Mouse (Mus musculus) adrenal gland, adult 2 months (tissue): ENCODE measurements around the gene Tnf. TPM values are rescaled to one million over a fixed set of nuclear protein-coding genes. Genes with fewer than 3 reads are reported as not detected.
"Not testable (repeated sequence)": the region's sequence is repeated elsewhere in the genome, so short reads cannot be mapped to it uniquely, and the experiment has no call there.

Experiments used
- DNase-seq: peaks from one replicate; pipeline ENCODE4 v3.0.0; 2021
- polyA plus RNA-seq: library from polyadenylated mRNA; depleted of rRNA; stranded (reverse); fragments of >200 nt; gene quantifications from 2 replicates; pipeline ENCODE4 v1.2.3, GENCODE M21; 2012
- total RNA-seq, 2 experiments: library from RNA; stranded (reverse); gene quantifications; 2 replicates each; pipeline ENCODE4 v1.2.3; 2021

Tnf gene
- total and polyA plus RNA-seq, 3 experiments: 0.35 to 0.62 (median 0.52) TPM

DNA sequence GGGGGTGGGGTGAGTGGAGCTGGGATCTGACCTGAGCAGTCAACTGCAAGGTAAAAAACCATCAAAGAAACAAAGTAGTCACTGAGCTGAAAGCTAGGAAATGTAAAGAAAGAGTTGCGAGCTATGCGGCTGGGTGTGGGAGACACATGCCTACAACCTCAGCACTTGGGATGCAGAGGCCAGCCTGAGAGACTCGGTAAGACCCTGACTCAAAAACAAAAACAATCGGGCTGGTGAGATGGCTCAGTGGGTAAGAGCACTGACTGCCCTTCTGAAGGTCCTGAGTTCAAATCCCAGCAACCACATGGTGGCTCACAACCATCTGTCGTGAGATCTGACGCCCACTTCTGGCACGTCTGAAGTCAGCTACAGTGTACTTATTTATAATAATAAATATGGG lies 32.3 kb upstream of the Tnf start:
- DNase-seq: not testable (repeated sequence)

DNA sequence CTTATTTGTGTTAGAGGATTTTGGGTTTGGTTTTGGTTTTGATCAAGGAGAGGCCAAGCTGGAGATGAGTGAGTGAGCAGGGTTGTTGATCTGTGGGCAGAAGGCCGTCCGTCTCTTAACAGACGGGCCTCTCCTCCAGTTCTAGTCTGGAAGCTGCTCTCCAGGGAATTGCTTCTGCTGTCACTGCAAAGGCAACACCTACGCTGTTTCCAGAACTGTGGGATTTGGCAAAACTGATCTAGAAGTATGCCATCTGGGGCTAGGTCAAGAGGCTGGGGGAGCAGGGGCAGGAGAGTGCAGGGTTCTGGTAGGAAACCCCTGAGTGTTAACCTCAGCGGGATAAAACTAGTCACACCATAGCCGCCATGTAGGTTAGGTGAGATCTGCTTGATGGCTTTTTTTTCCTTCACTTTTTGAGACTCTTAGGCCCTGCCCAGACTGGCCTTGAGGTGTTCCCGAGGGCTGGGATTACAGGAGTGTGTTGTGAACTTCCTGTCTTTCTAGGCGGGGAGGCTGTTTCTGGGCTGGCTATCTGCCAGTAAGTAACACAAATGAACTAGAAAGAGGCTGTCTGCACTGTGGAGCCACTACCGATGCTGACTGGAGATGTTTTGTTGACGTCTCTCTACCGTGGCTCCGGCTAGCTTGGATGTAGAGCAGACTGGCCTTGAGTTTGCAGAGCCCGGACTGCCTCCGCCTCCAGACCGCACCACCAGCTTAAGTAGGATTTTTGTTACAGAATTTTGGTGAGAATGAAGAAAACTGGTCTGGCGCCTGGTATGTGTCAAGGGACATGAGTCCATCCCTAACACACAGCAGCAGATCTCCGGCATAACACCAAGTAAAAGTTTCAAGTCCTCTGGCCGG lies 31.5 kb upstream of the Tnf start, which contains the start of gene Atp6v1g2:
Gene Atp6v1g2, plus strand, starts transcription at position 547 of the 867 bp plus-strand sequence.
- DNase-seq: peak; percentile 58

DNA sequence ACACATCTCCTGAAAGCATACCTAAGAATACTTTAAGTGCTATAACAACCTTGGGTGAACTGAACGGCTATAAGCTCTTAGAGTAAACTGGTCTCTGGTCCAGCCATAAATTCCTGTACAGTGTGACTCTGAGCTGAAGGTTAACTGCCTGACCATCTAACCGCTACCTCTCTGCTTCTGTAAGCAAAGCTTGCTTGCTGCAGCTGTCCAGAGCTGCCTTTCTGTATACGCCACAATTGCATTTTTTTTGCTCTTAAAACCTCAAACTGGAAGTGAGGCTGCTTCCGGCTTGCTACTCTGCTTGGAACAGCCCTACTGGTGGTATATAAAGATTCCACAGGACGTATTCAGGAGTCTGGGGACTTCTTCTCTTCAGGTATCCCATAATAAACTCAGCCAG lies 30.9 kb upstream of the Tnf start:
- DNase-seq: no peak

DNA sequence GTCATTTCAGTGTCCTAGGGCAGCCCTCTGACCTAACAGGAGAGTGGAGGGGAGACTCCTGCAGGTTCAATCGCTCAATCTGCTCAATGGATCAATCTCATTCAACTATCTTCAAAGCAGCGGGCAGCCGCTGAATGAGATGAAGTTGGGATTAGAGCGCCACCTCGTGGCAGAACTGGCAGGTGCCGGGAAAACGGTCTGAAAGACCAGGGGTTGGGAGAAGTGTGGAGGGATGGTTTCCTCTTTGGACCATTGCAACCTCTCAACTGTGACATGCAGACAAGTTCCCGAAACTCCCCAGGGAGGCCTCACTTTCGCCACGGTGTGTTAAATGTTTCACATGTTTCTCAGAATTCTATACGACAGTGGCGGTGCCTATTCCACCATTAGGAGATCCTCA lies 30.2 kb upstream of the Tnf start:
- peak; percentile 86 for DNase-seq

DNA sequence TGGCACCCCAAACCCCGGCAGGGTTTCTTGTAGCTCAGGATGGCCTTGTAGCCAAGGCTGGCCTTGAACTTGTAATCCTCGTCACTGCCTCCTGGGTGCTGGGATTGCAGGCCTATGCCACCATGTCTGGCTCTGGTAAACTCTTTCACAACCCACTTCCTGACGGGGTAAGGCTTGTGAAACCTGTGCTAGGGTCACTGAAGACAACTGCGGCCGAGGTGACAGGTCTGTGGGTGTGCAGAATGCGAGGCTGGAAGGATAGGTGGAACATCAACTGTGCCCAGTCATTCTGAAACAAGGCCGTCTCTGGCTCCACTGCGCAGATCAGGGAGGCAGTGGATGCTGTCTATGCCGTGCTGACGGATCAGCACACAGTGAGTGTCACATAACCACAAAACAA lies 29.2 kb upstream of the Tnf start:
- peak; percentile 61 for DNase-seq

DNA sequence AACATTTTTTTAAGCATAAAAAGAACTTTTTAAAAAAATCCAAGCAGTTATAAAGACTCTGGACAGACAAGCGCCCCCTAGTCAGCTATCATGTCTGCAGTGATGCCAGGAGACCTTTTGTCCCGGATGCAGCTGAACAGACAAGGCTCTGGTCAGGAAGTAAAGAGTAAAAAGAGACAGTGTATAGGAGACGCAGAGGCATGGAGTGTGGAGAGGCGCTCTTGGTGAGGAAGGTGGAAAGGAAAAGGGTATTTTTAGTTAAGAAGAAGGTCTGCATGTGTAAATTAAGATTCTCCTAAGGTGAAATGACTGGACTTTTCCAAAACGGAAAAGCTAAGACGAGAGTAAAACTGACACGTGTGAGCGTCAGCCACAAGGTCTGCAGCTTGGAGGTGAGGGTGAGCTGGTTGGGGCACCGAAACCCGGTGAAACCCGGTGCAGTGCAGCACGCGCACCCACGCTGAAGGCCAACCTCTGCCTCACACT lies 24.8 kb upstream of the Tnf start:
- no peak for DNase-seq

DNA sequence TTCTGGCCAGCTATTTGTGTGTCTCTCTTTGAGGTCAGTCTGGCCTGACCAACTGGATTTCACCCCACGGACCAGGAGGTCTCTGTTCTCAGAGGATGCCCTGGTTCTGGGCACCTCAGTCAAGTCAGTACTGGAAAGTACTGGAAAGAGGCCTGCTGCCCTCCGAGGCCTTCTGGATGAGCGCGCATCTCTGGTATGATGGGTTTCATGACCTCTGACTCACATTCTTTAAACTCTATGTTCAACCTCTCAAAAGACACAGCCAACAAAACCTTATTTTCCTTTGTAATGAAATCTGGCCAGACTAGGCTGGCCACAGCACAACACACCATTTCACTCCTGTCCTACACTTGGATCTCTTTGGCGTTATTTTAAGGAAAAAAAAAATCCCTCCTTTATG lies 23.6 kb upstream of the Tnf start:
- peak; percentile 29 for DNase-seq

DNA sequence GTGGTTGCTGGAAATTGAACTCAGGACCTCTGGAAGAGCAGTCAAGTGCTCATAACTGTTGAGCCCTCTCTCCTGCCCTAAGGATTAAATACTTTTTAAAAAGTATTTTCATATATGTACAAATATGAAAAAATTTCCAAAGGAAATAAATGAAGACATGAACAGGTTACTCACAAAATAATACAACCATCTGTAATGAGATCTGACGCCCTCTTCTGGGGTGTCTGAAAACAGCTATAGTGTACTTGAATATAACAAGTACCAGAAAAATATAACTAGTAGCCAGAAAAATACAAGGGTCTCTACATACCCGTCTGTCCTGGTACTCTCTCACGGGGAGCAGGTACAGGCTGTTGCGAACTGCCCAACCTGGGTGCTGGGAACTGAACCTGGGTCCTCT lies 22.8 kb upstream of the Tnf start:
- no peak for DNase-seq

DNA sequence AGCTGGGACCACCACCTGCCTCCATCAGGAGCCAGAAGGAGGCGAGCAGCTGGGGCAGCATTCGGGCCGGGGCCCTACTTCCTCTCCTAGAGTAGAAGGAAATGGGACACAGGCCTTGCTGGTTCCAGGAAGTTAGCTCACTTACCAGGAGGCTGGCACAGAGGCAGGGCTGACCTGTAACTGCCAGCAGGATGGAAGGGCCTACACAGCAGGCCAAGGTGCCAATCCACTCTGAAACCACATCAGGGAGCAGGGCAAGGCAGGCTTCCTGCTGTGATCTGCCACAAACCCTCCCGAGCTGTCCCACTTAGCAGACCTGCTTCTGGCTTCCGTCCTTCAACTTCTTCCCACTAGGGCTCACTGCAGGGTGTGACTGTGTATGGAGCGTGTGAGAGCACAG lies 20.5 kb upstream of the Tnf start:
- DNase-seq: peak; percentile 29

DNA sequence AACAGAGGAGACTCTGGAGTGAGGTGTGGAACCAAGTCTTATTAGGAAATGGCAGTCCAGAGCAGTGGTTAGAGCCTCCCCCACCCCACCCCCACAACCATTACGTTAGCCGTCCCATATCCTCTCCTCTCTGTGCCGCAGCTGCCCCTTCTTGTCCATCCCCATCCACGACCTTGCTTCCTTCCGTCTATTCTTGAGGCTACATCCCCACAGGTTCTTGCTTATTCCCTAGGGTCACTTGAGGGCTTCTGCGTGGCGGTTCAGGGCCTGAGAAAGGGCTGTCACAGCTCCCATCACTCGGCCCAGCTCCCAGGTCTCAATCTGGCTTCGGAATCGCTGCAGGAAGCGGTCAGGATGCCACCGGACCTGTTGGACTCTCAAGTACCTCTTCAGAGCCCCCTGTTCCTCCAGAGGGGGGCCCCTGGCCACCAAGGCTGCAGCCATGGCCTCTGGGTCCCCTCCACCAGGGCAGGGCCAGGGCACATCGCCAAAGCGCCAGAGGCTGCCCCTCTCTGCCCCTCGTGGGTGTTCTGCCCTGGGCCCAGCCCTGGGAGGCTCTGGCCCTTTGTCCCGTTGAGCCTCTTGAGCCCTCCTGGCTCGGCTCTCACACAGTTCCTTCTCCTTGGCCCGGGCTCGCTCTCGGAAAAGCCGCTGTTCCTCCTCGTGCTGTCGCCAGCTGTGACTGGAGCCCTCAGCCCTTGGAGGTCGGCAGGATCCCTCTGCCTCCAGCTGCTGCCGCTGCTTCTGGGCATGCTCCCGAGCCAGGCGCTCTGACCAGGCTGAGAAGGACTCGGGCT lies 18.5 kb upstream of the Tnf start, which contains the start of gene Gm16181:
Gene Gm16181, plus strand, starts transcription at position 679 of the 797 bp plus-strand sequence.
- DNase-seq: no peak

DNA sequence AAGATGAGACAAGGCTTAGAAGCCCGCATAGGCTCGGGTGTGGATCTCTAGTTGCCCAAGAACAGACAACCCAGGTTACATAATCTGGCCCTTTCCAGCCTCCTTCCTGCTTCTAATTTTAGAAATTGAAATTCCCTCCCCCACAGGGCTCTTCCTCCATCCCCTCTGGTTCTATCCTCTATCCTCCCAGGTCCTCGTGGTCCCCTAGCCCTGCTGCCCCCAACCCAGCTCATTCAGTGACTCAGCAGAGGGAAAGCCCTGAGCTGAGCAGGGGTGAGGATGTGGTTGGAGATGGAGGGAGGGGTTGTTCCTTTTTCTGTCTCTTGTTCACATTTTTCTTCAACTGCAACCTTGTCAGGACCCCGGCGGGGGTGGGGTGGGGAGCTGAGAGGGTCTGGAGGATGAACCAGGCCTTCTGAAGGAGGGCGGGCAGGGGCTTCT lies 17.8 kb upstream of the Tnf start:
- no peak for DNase-seq

DNA sequence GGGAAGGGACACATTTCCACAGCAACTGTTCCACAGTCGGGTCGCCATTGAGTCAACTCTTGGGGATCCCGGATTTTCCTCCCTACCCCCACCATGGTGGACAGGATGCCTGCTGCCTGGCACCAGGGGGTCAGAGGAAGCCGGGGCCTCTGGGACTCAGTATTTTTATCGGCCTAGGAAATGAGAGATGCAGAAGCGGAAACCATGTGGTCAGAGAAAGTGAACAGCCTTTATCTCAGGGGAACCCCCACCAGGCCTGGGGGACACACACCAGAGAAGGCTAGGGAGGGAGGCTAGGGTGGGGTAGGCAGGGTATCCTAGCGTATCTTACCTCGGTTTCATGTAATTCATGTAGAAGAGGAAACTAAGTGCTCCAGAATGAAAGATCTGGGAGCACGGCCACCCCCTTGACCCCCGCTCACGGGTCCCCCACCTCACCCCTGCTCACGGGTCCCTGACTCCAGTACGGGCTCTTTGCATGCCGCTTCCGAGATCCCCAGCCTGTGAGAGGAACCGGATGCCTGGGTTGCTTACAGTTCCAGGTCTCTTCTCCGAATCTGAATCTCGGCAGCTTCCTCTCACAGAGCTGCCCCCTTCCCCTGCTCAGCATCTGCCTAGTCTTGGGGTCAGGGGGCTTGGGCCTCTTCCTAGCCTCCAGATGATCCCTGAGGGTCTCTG lies 16.8 kb upstream of the Tnf start:
- DNase-seq: peak; percentile 57

DNA sequence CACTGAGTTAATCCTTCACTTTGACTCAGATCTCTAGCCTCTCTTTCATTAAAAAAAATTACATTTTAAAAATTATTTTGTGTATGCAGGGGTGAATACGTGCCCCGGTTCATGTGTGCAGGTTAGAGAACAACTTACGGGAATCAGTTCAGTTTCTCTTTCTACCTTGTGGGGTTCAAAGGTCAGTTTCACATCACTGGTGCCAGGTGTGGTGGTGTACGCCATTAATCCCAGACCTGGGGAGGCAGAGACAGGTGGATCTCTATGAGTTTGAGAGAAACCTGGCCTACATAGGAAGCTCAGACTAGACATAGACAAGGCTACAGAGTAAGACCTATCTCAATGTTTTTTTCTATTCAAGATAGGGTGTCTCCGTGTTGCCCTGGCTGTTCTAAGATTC lies 11.3 kb upstream of the Tnf start:
- DNase-seq: no peak

DNA sequence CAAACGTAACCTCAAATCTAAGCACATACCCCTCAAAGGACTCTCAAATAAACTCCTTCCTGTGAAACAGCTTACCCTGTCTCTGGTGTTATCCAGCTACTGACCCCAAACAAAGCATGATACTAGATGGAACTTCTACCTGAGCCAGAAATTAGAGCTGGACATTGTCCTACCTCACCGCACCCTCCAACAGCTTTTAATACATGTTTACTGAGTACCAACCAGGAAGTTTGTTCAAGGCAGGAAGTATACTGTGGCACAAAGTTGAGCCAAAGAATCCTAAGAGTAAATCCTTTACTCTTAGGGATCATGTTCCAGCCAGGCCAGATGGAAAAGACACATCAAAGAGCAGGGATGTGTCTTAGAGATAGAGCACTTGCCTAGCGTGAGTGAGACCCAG lies 8.8 kb upstream of the Tnf start:
- no peak for DNase-seq

DNA sequence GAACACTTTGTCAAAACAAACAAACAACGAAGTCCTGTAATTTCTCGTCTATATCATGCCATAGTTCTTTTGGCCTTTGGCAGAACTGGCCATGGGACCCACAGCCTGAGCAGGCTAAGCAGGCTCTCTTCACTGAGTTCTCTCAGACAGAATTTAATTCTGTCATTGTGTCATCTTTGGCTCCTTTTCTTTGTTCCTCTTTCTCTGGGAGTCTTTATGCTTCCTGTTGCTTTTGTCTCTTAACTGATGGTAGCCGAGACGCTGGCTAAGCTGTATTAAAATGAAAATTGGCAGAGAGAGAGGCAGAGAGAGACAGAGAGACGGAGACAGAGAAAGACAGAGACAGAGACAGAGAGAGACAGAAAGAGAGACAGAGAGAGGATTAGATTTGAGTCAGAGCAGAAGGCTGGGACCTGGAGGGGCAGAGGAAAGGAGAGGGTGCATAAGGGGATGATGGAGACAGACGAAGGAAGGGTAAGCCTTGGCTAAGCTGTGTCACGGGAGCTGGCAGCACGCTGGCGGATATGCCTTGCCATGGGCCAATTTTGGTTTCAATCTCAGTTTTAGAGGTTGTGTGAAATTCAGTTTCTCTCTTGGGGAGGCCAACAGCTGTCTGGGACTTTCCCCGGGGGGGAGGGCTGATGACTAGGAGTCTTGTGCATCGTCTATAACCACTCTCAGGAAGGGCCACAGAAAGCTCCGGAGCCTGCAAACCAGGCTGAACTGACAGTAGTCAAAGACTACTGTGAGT lies 8.2 kb upstream of the Tnf start:
- DNase-seq: no peak

DNA sequence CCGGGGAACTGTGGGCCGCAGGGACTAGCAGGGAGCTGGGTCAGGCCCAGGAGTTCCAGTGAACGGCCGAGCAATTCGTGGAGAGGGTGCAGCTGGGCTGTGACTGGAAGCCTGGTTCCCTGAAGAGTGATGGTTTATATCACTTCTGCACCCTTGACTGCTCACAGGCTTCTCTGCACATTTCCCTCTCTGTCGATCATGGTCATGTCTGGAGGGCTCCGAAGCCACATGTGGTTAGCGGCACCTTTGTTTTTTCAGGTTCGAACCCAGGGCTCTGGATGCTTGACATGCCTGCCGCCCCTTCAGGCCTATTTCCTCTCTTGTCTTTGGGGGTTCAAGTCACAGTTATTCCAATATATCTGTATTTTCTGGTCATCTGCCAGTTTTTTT lies 3.6 kb upstream of the Tnf start:
- DNase-seq: no peak

DNA sequence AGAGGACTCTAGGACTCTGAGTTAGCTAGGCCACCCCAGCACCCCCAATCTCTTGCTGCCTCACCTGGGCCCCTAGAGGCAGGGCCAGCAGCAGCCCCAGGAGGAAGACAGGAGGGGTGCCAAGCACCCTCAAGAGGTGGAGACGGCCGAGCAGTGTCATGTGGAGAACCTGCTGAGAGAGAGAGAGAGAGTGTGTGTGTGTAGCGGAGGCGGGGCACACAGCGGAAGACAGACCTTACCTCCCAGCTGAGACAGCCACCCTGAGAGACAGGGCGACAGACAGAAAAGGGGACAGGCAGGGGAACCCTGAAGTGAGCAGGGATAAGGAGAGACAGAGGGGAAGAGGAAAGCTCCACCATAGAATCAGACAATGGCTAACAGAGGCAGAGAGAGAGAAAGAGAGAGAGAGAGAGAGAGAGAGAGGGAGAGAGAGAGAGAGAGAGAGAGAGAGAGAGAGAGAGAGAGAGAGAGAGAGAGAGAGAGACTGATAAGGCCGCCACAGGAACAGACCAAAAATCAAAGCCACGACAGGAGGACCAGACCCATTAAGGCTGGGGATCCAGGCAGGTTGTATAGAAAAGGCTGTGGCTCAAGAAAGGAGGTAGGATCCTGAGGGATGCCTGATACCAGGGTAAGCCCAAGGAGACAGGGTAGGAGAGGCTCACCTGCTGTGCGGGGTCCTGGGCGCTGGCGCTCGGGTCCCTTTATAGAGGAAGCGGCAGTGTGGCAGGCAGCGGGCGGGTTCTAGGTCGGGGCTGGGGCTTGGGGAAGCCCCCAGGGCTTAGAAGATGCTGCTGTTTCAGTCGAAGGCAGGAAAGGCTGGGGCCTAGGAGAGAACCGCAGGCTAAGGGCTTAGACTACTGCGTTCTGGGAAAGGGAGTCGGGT lies 2.9 kb upstream of the Tnf start, which contains the start of gene Lta:
Gene Lta, minus strand, starts transcription at position 858 of the 886 bp plus-strand sequence.
- no peak for DNase-seq

DNA sequence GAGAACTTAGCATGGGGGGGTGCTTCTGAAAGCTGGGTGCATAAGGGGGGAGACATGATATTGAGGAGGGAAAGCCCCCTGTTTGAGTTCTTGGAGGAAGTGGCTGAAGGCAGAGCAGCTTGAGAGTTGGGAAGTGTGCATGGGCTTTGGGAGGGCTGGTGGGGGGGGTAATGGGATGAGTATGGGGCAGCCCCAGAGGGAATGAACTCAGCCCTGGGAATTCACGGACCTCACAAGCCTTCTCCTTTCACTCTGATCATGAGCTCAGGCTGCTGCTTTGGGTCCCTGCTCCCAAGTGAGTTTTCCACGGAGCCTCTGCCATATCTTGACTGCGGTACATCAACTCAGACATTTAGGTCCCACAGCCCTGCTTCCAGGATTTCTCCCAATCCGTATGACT lies 635 bp upstream of the Tnf start:
- DNase-seq: no peak

DNA sequence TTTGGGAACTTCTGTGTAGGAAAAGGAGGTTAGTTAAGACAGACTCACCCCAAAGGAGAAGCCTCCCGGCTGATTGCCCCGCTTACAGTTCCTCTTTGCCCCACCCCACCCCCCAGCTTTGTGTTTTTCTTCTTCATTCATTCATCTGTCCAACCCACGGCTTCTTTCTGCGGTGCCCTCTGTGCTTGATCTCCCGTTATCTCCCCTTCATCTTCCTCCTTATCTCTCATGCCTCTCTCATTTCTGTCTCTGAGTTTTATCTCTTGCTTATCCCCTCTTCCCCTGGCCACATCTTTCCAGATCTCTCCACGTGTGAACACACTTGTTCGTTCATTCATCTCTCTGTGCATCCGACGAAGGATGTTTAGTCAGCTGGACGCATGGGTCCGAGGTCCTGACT lies 679 bp downstream of the Tnf start:
- no peak for DNase-seq

DNA sequence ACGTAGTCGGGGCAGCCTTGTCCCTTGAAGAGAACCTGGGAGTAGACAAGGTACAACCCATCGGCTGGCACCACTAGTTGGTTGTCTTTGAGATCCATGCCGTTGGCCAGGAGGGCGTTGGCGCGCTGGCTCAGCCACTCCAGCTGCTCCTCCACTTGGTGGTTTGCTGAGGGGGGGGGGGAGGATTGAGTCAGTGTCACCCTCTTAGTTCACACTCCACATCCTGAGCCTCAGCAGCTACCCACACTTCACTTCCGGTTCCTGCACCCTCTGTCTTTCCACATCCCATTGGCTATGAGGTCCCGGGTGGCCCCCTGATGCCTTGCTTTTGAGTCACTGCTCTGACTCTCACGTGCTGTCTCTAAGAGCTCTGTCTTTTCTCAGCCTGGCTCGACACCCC lies 1.4 kb downstream of the Tnf start:
- no peak for DNase-seq

DNA sequence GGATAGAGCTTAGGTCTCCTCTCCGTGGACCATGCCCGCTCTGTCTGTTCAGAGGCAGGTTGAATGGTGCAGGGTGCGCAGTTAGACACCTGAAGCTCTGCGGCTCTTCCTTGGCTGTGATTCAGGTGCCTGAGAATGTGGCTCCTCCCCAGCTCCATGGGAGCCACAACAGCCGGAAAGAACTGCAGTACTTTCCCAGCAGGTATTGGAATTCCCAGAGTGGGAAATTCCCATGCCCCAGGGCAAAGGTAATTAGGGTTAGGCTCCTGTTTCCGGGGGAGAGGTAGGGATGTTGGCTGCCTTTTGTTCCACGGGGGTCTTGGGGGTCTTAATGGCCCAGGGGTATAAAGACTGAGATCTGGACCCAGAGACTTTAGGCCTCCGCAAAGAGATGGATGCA lies 2.9 kb downstream of the Tnf start:
- DNase-seq: no peak
